Mouse (Mus musculus): ENCODE measurements around the gene Nadk. TPM values are rescaled to one million over a fixed set of nuclear protein-coding genes. Genes with fewer than 3 reads are reported as not detected.
A peak's percentile ranks its signal among the peaks of the same experiment; 100 is the strongest.

Gene Nadk
- polyA plus RNA-seq, 1 experiment from 2014 or later: 110 TPM

- Histone ChIP-seq H3K36me3 (ENCODE audit: insufficient read depth, low read length) (peaks cover 73% of the 10 kb centered on the region), H3K4me1 (ENCODE audit: insufficient read depth, low read length) (no peaks in the 10 kb centered on the region), H3K27ac (ENCODE audit: low read length) (no peak overlapping the region), H3K9ac (replicated peaks; ENCODE audit: low read length) (no peak overlapping the region), H3K27me3 (ENCODE audit: insufficient read depth, low read length) (no peaks in the 10 kb centered on the region), H3K9me3 (ENCODE audit: low read length) (no peaks in the 10 kb centered on the region), H3K4me3 (ENCODE audit: low read length) (no peak overlapping the region), H3K4me2 (replicated peaks; ENCODE audit: low read depth, low read length) (no peak overlapping the region)
- 96% methylated on average over 3 of the region's 3 CpGs for WGBS
- ATAC-seq (ENCODE audit: low FRiP score, low TSS enrichment): no peak
These were observed 51.1 kb downstream of the Nadk start for GRCm38 (mm10) chr4:155613264-155613663.

GRCm38 (mm10) chr4:155618321-155618720, 56.1 kb downstream of the Nadk start:
- WGBS: 92% methylated on average over 5 of the region's 5 CpGs
- Histone ChIP-seq H3K4me3 (ENCODE audit: low read length) (no peak overlapping the region), H3K36me3 (ENCODE audit: insufficient read depth, low read length) (peaks cover 57% of the 10 kb centered on the region), H3K27ac (ENCODE audit: low read length) (no peak overlapping the region), H3K4me1 (ENCODE audit: insufficient read depth, low read length) (peaks cover 1% of the 10 kb centered on the region; the same call in 1 of the 2 replicates), H3K27me3 (ENCODE audit: insufficient read depth, low read length) (no peaks in the 10 kb centered on the region), H3K4me2 (replicated peaks; ENCODE audit: low read depth, low read length) (no peak overlapping the region), H3K9ac (replicated peaks; ENCODE audit: low read length) (no peak overlapping the region), H3K9me3 (ENCODE audit: low read length) (no peaks in the 10 kb centered on the region)
- no peak for ATAC-seq (ENCODE audit: low FRiP score, low TSS enrichment)

GRCm38 (mm10) chr4:155624338-155625291, 62.4 kb downstream of the Nadk start, which contains the start of gene Cdk11b:
Gene Cdk11b (plus strand): TSS chr4:155624854.
- no peaks in the 10 kb centered on the region for H3K9me3 ChIP-seq (ENCODE audit: low read length)
- peak within 1 kb of the TSS; percentile 88 for H3K9ac ChIP-seq (replicated peaks; ENCODE audit: low read length)
- peak within 1 kb of the TSS; percentile 92 for H3K4me3 ChIP-seq (ENCODE audit: low read length)
- ATAC-seq (ENCODE audit: low FRiP score, low TSS enrichment): peak; percentile 100
- H3K4me2 ChIP-seq (replicated peaks; ENCODE audit: low read depth, low read length): peak within 1 kb of the TSS; percentile 89
- H3K36me3 ChIP-seq (ENCODE audit: insufficient read depth, low read length): peaks cover 26% of the 10 kb centered on the region
- under 1% methylated on average over 84 of the region's 84 CpGs for WGBS
- H3K27me3 ChIP-seq (ENCODE audit: insufficient read depth, low read length): no peaks in the 10 kb centered on the region
- peaks cover 8% of the 10 kb centered on the region; the same call in 1 of the 2 replicates for H3K4me1 ChIP-seq (ENCODE audit: insufficient read depth, low read length)
- peak within 1 kb of the TSS; percentile 95 for H3K27ac ChIP-seq (ENCODE audit: low read length)

DNA sequence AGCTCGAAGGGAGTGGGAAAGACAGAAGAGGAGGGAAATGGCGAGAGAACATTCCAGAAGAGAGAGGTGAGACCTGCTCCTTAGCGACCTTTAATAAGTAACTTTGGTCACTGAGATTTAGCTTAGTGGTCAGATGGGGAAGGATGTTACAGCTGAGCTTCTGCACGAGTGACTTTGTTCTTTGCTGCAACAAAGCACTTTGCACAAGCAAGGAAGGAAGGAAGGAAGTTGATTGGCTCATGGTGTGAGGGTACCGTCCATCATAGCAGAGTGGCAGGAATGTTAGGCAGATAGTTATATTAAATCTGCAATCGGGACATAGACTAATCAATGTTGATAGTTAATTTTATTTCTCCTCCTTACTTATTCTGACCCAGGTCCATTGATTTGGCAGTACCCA, 68.1 kb downstream of the Nadk start:
- Histone ChIP-seq H3K9ac (replicated peaks; ENCODE audit: low read length) (no peak overlapping the region), H3K27ac (ENCODE audit: low read length) (no peak overlapping the region), H3K4me2 (replicated peaks; ENCODE audit: low read depth, low read length) (no peak overlapping the region), H3K27me3 (ENCODE audit: insufficient read depth, low read length) (no peaks in the 10 kb centered on the region), H3K36me3 (ENCODE audit: insufficient read depth, low read length) (peaks cover 61% of the 10 kb centered on the region), H3K9me3 (ENCODE audit: low read length) (no peaks in the 10 kb centered on the region), H3K4me1 (ENCODE audit: insufficient read depth, low read length) (no peaks in the 10 kb centered on the region), H3K4me3 (ENCODE audit: low read length) (no peak overlapping the region)
- WGBS: 87% methylated on average over 6 of the region's 6 CpGs
- no peak for ATAC-seq (ENCODE audit: low FRiP score, low TSS enrichment)

GRCm38 (mm10) chr4:155635766-155636499, 73.8 kb downstream of the Nadk start:
- ATAC-seq (ENCODE audit: low FRiP score, low TSS enrichment): no peak
- no peak overlapping the region for H3K4me3 ChIP-seq (ENCODE audit: low read length)
- H3K4me1 ChIP-seq (ENCODE audit: insufficient read depth, low read length): no peaks in the 10 kb centered on the region
- no peak overlapping the region for H3K4me2 ChIP-seq (replicated peaks; ENCODE audit: low read depth, low read length)
- H3K27me3 ChIP-seq (ENCODE audit: insufficient read depth, low read length): no peaks in the 10 kb centered on the region
- H3K9ac ChIP-seq (replicated peaks; ENCODE audit: low read length): no peak overlapping the region
- H3K9me3 ChIP-seq (ENCODE audit: low read length): no peaks in the 10 kb centered on the region
- peaks cover 69% of the 10 kb centered on the region for H3K36me3 ChIP-seq (ENCODE audit: insufficient read depth, low read length)
- H3K27ac ChIP-seq (ENCODE audit: low read length): no peak overlapping the region

Other genes with a start within 250 kb of the Nadk start
- gene Prkcz, start 201.0 kb upstream of the Nadk start, polyA plus RNA-seq (2015; fragmentation: Nextera tagmentation; extraction: Ambion mirVana): 17.3 and 17.9 TPM in 2 replicates
- gene Gabrd, start 164.3 kb upstream of the Nadk start, polyA plus RNA-seq (2015; fragmentation: Nextera tagmentation; extraction: Ambion mirVana): 0.07 TPM in 1 of 2 replicates, not detected in the other
- gene Cfap74, start 153.2 kb upstream of the Nadk start, polyA plus RNA-seq (2015; fragmentation: Nextera tagmentation; extraction: Ambion mirVana): 1.5 and 1.8 TPM in 2 replicates
- 1.9 and 2.2 TPM in 2 replicates for gene Tmem52, start 93.3 kb upstream of the Nadk start, polyA plus RNA-seq (2015; fragmentation: Nextera tagmentation; extraction: Ambion mirVana)
- 413 and 477 TPM in 2 replicates for gene Gnb1, start 71.0 kb upstream of the Nadk start, polyA plus RNA-seq (2015; fragmentation: Nextera tagmentation; extraction: Ambion mirVana)
- gene Slc35e2, start 39.0 kb downstream of the Nadk start, polyA plus RNA-seq (2015; fragmentation: Nextera tagmentation; extraction: Ambion mirVana): 7.8 and 10.1 TPM in 2 replicates
- 56.6 and 65.6 TPM in 2 replicates for gene Cdk11b, start 62.5 kb downstream of the Nadk start, polyA plus RNA-seq (2015; fragmentation: Nextera tagmentation; extraction: Ambion mirVana)
- not detected in 2 replicates for gene Gm10563, start 83.0 kb downstream of the Nadk start, polyA plus RNA-seq (2015; fragmentation: Nextera tagmentation; extraction: Ambion mirVana)
- gene Mmp23, start 91.0 kb downstream of the Nadk start, polyA plus RNA-seq (2015; fragmentation: Nextera tagmentation; extraction: Ambion mirVana): 70.4 and 71.7 TPM in 2 replicates
- gene Mib2, start 106.8 kb downstream of the Nadk start, polyA plus RNA-seq (2015; fragmentation: Nextera tagmentation; extraction: Ambion mirVana): 31.9 and 34.1 TPM in 2 replicates
- 2.5 and 2.8 TPM in 2 replicates for gene Fndc10, start 132.0 kb downstream of the Nadk start, polyA plus RNA-seq (2015; fragmentation: Nextera tagmentation; extraction: Ambion mirVana)
- 144 and 159 TPM in 2 replicates for gene Ssu72, start 142.4 kb downstream of the Nadk start, polyA plus RNA-seq (2015; fragmentation: Nextera tagmentation; extraction: Ambion mirVana)
- 0.45 and 0.53 TPM in 2 replicates for gene Tmem240, start 172.4 kb downstream of the Nadk start, polyA plus RNA-seq (2015; fragmentation: Nextera tagmentation; extraction: Ambion mirVana)
- 138 and 142 TPM in 2 replicates for gene Atad3a, start 198.7 kb downstream of the Nadk start, polyA plus RNA-seq (2015; fragmentation: Nextera tagmentation; extraction: Ambion mirVana)
- 7.4 and 11.3 TPM in 2 replicates for gene Vwa1, start 212.3 kb downstream of the Nadk start, polyA plus RNA-seq (2015; fragmentation: Nextera tagmentation; extraction: Ambion mirVana)
- gene Tmem88b, start 223.5 kb downstream of the Nadk start, polyA plus RNA-seq (2015; fragmentation: Nextera tagmentation; extraction: Ambion mirVana): 0.32 and 0.33 TPM in 2 replicates
- gene Ankrd65, start 228.1 kb downstream of the Nadk start, polyA plus RNA-seq (2015; fragmentation: Nextera tagmentation; extraction: Ambion mirVana): 0.32 and 0.41 TPM in 2 replicates
- gene Mrpl20, start 240.5 kb downstream of the Nadk start, polyA plus RNA-seq (2015; fragmentation: Nextera tagmentation; extraction: Ambion mirVana): 205 and 209 TPM in 2 replicates

Measured in kidney, embryonic 16.5 days (tissue).